Mouse (Mus musculus) MEL (cell line): ENCODE measurements around the gene Ifitm3. TPM values are rescaled to one million over a fixed set of nuclear protein-coding genes. Genes with fewer than 3 reads are reported as not detected.

ENCODE experiments used
- DNase-seq: peaks from one replicate; pipeline ENCODE4 v3.0.0; 2011; ENCODE audit warnings: low read depth, low spot score
- H3K27ac ChIP-seq: 2 replicates; pipeline ENCODE4 v1.5.1; 2012; ENCODE audit warnings: low read depth, mild to moderate bottlenecking, control low read depth, low read length, moderate library complexity; ENCODE audit not compliant: control insufficient read depth
- H3K27me3 ChIP-seq, 2 experiments: fragments of 150-350 bp in 1 of 2; sonication (generic) in 1 of 2; 2 replicates each; pipeline ENCODE4 v1.6.1; 2012; ENCODE audit warnings: low read length in 2 of 2, mild to moderate bottlenecking in 2 of 2, improper control_type of control experiment in 1 of 2, moderate library complexity in 1 of 2; ENCODE audit not compliant: insufficient read depth in 2 of 2, control insufficient read depth in 1 of 2
- H3K36me3 ChIP-seq, 2 experiments: 2 replicates each; pipeline ENCODE4 v1.6.1; 2012 to 2014; ENCODE audit warnings: low read length in 2 of 2, improper control_type of control experiment in 1 of 2, inconsistent platforms in 1 of 2, mild to moderate bottlenecking in 1 of 2; ENCODE audit not compliant: insufficient read depth in 2 of 2, control insufficient read depth in 1 of 2
- H3K4me1 ChIP-seq, 2 experiments: fragments of 150-350 bp in 1 of 2; sonication (generic) in 1 of 2; 2 replicates each; pipeline ENCODE4 v1.6.1; 2012; ENCODE audit warnings: low read length in 2 of 2, improper control_type of control experiment in 1 of 2, mild to moderate bottlenecking in 1 of 2; ENCODE audit not compliant: insufficient read depth in 2 of 2, control insufficient read depth in 1 of 2
- H3K4me3 ChIP-seq, 2 experiments: fragments of 150-350 bp in 1 of 2; sonication (generic) in 1 of 2; 2 replicates each; pipeline ENCODE4 v1.5.1; 2012; ENCODE audit warnings: low read depth in 2 of 2, low read length in 2 of 2, mild to moderate bottlenecking in 2 of 2, moderate library complexity in 2 of 2, control low read depth in 1 of 2, improper control_type of control experiment in 1 of 2; ENCODE audit not compliant: control insufficient read depth in 1 of 2, insufficient read depth in 1 of 2
- H3K79me2 ChIP-seq: 2 replicates; pipeline ENCODE4 v1.6.1; 2012; ENCODE audit warnings: mild to moderate bottlenecking, low read length, moderate library complexity; ENCODE audit not compliant: control insufficient read depth, poor library complexity, insufficient read depth
- H3K9ac ChIP-seq: 2 replicates; pipeline ENCODE4 v1.6.1; 2012; ENCODE audit warnings: low read depth, mild to moderate bottlenecking, control low read depth, low read length, moderate library complexity; ENCODE audit not compliant: control insufficient read depth, poor library complexity, severe bottlenecking
- H3K9me3 ChIP-seq: fragments of 150-350 bp; sonication (generic); replicated peaks from 2 replicates; pipeline ENCODE4 v1.6.1; 2012; ENCODE audit warnings: mild to moderate bottlenecking, low read length, improper control_type of control experiment, moderate library complexity; ENCODE audit not compliant: insufficient read depth
- BHLHE40 ChIP-seq: IDR thresholded peaks from 2 replicates; pipeline ENCODE4 v1.6.1; 2012; ENCODE audit warnings: low read depth, mild to moderate bottlenecking, inconsistent platforms, low read length, improper control_type of control experiment, borderline replicate concordance
- CHD1 ChIP-seq: IDR thresholded peaks from 2 replicates; pipeline ENCODE4 v1.6.1; 2012; ENCODE audit warnings: low read depth, mild to moderate bottlenecking, inconsistent platforms, low read length, improper control_type of control experiment
- CHD2 ChIP-seq: IDR thresholded peaks from 2 replicates; pipeline ENCODE4 v1.6.1; 2011; ENCODE audit warnings: low read length, improper control_type of control experiment
- E2F4 ChIP-seq: IDR thresholded peaks from 2 replicates; pipeline ENCODE4 v1.6.1; 2011; ENCODE audit warnings: low read depth, low read length, improper control_type of control experiment, borderline replicate concordance
- EP300 ChIP-seq, 2 experiments: IDR thresholded peaks; 2 replicates each; pipeline ENCODE4 v1.6.1; 2011; ENCODE audit warnings: improper control_type of control experiment in 2 of 2, low read length in 2 of 2, low read depth in 1 of 2, mild to moderate bottlenecking in 1 of 2
- ETS1 ChIP-seq: IDR thresholded peaks from 2 replicates; pipeline ENCODE4 v1.6.1; 2012; ENCODE audit warnings: low read depth, mild to moderate bottlenecking, inconsistent platforms, low read length, improper control_type of control experiment, moderate library complexity
- GATA1 ChIP-seq: IDR thresholded peaks from 2 replicates; pipeline ENCODE4 v1.6.1; 2011; ENCODE audit warnings: low read depth, low read length, improper control_type of control experiment
- HCFC1 ChIP-seq: IDR thresholded peaks from 2 replicates; pipeline ENCODE4 v1.6.1; 2012; ENCODE audit warnings: low read depth, mild to moderate bottlenecking, inconsistent platforms, low read length, improper control_type of control experiment, moderate library complexity
- JUND ChIP-seq: IDR thresholded peaks from 2 replicates; pipeline ENCODE4 v1.6.1; 2011; ENCODE audit warnings: low read depth, mild to moderate bottlenecking, improper control_type of control experiment, low read length
- KAT2A ChIP-seq: conservative IDR thresholded peaks from 2 replicates; pipeline ENCODE4 v1.6.1; 2012; ENCODE audit warnings: low read depth, low read length, improper control_type of control experiment, inconsistent platforms
- MAFK ChIP-seq: IDR thresholded peaks from 2 replicates; pipeline ENCODE4 v1.6.1; 2011; ENCODE audit warnings: low read depth, mild to moderate bottlenecking, low read length, improper control_type of control experiment, borderline replicate concordance
- MAZ ChIP-seq: IDR thresholded peaks from 2 replicates; pipeline ENCODE4 v1.6.1; 2012; ENCODE audit warnings: low read depth, mild to moderate bottlenecking, inconsistent platforms, low read length, improper control_type of control experiment
- MYC ChIP-seq: IDR thresholded peaks from 2 replicates; pipeline ENCODE4 v1.6.1; 2011; ENCODE audit warnings: low read depth, mild to moderate bottlenecking, low read length, improper control_type of control experiment, moderate library complexity
- NRF1 ChIP-seq: IDR thresholded peaks from 2 replicates; pipeline ENCODE4 v1.6.1; 2014; ENCODE audit warnings: low read depth, mild to moderate bottlenecking, inconsistent platforms, low read length, improper control_type of control experiment, moderate library complexity; ENCODE audit not compliant: poor library complexity, insufficient read depth, severe bottlenecking
- POLR2A ChIP-seq, 2 experiments: IDR thresholded peaks; 2 replicates each; pipeline ENCODE4 v1.6.1; 2011 to 2012; ENCODE audit warnings: low read length in 2 of 2, mild to moderate bottlenecking in 2 of 2, control low read depth in 1 of 2, improper control_type of control experiment in 1 of 2, low read depth in 1 of 2, moderate library complexity in 1 of 2; ENCODE audit not compliant: control insufficient read depth in 1 of 2, insufficient read depth in 1 of 2, poor library complexity in 1 of 2
- POLR2AphosphoS2 ChIP-seq: IDR thresholded peaks from 2 replicates; pipeline ENCODE4 v1.6.1; 2011; ENCODE audit warnings: low read length, improper control_type of control experiment
- POLR2AphosphoS5 ChIP-seq: IDR thresholded peaks from 2 replicates; pipeline ENCODE4 v1.6.1; 2012; ENCODE audit warnings: low read depth, borderline replicate concordance, mild to moderate bottlenecking, inconsistent platforms, low read length, moderate library complexity, mixed read lengths
- RAD21 ChIP-seq: IDR thresholded peaks from 2 replicates; pipeline ENCODE4 v1.6.1; 2011; ENCODE audit warnings: mild to moderate bottlenecking, low read depth, low read length, improper control_type of control experiment
- SIN3A ChIP-seq: IDR thresholded peaks from 2 replicates; pipeline ENCODE4 v1.6.1; 2012; ENCODE audit warnings: low read length, improper control_type of control experiment, inconsistent platforms
- SMC3 ChIP-seq: IDR thresholded peaks from 2 replicates; pipeline ENCODE4 v1.6.1; 2011; ENCODE audit warnings: low read depth, low read length, improper control_type of control experiment
- TBP ChIP-seq: IDR thresholded peaks from 2 replicates; pipeline ENCODE4 v1.8.0; 2011; ENCODE audit warnings: low read depth, low read length, improper control_type of control experiment
- TCF12 ChIP-seq: IDR thresholded peaks from 2 replicates; pipeline ENCODE4 v1.6.1; 2014; ENCODE audit warnings: low read depth, mild to moderate bottlenecking, inconsistent platforms, low read length, improper control_type of control experiment, moderate library complexity
- UBTF ChIP-seq: IDR thresholded peaks from 2 replicates; pipeline ENCODE4 v1.6.1; 2012; ENCODE audit warnings: low read depth, mild to moderate bottlenecking, inconsistent platforms, low read length, improper control_type of control experiment, moderate library complexity, borderline replicate concordance; ENCODE audit not compliant: insufficient read depth
- ZKSCAN1 ChIP-seq: IDR thresholded peaks from 2 replicates; pipeline ENCODE4 v1.6.1; 2012; ENCODE audit warnings: low read depth, mild to moderate bottlenecking, inconsistent platforms, low read length, improper control_type of control experiment, moderate library complexity
- ZMIZ1 ChIP-seq: IDR thresholded peaks from 2 replicates; pipeline ENCODE4 v1.6.1; 2012; ENCODE audit warnings: low read depth, mild to moderate bottlenecking, inconsistent platforms, low read length, improper control_type of control experiment, moderate library complexity
- ZNF384 ChIP-seq: IDR thresholded peaks from 2 replicates; pipeline ENCODE4 v1.6.1; 2012; ENCODE audit warnings: low read depth, mild to moderate bottlenecking, inconsistent platforms, low read length, improper control_type of control experiment
- polyA plus RNA-seq, 2 experiments: library from polyadenylated mRNA; stranded (reverse) in 1 of 2; unstranded in 1 of 2; fragments of >175 nt in 1 of 2; fragments of >200 nt in 1 of 2; gene quantifications; 2 replicates each; pipeline versions ENCODE4 v1.2.1 to v1.2.4; 2012; ENCODE audit warnings: low replicate concordance in 2 of 2, low read depth in 1 of 2; ENCODE audit not compliant: insufficient read length in 2 of 2, insufficient read depth in 1 of 2, missing spikeins in 1 of 2
- total RNA-seq: library from RNA; depleted of rRNA; stranded (reverse); fragments of 300-350 nt; gene quantifications from 2 replicates; pipeline ENCODE4 v1.2.3, GENCODE M21; 2012

Ifitm3 gene
- total and polyA plus RNA-seq, 3 experiments = 6.4 to 12.8 TPM; not detected in 1

- Histone ChIP-seq H3K4me3 (no peak overlapping the region), H3K27ac (no peak overlapping the region), H3K4me1 (peaks cover 8 to 19% of the 10 kb centered on the region in 2 experiments), H3K36me3 (peaks cover 0 to 15% of the 10 kb centered on the region in 2 experiments; a peak in 2 of 4 replicates), H3K79me2 (no peaks in the 10 kb centered on the region), H3K9ac (no peak overlapping the region), H3K9me3 (no peaks in the 10 kb centered on the region), H3K27me3 (0 out of 4 replicates have a peak, but pooled peaks cover 0 to 1% of the 10 kb centered on the region in 2 experiments)
- TF ChIP-seq BHLHE40 (no peak), HCFC1 (no peak), E2F4 (no peak), ZNF384 (no peak), POLR2AphosphoS5 (no peak), MAFK (no peak), POLR2AphosphoS2 (no peak), RAD21 (no peak)
- DNase-seq = peak; percentile 20
Observed at GRCm38 (mm10) chr7:141039386-141040107, 29.0 kb upstream of the Ifitm3 start.

GRCm38 (mm10) chr7:141038090-141039032 lies 27.8 kb upstream of the Ifitm3 start:
- peak overlapping the region; percentile 54 for H3K9ac ChIP-seq
- DNase-seq = peak; percentile 60
- no peak for TF ChIP-seq ZMIZ1
- TF ChIP-seq TCF12 = peak; percentile 42
- no peak for TF ChIP-seq MAZ
- no peak for TF ChIP-seq E2F4
- TF ChIP-seq BHLHE40 = peak; percentile 13; the same call in 1 of the 2 replicates
- no peak for TF ChIP-seq POLR2AphosphoS5
- TF ChIP-seq HCFC1 = no peak
- TF ChIP-seq ZKSCAN1 = no peak
- TF ChIP-seq ETS1 = peak; percentile 44; the same call in 1 of the 2 replicates
- TF ChIP-seq KAT2A = no peak
- TF ChIP-seq GATA1 = 0 out of 2 replicates have a peak, but pooled peaks have one; percentile 29
- TF ChIP-seq POLR2A (IDR thresholded peaks at IDR 0.05; ENCODE audit: control insufficient read depth in 1 of 2, insufficient read depth in 1 of 2, low read depth in 1 of 2, low read length in 2 of 2, poor library complexity in 1 of 2) = no peak
- no peak for TF ChIP-seq ZNF384
- no peak for TF ChIP-seq CHD2
- TF ChIP-seq UBTF = no peak
- TF ChIP-seq NRF1 = no peak
- TF ChIP-seq SMC3 = no peak
- TF ChIP-seq MYC = peak; percentile 98
- no peak for TF ChIP-seq POLR2AphosphoS2
- TF ChIP-seq JUND = no peak
- no peak; the same call in none of the 2 replicates for TF ChIP-seq SIN3A
- peak; percentile 32 to 46; a peak in 1 of 4 replicates for TF ChIP-seq EP300 (IDR thresholded peaks at IDR 0.05; ENCODE audit: low read depth in 1 of 2, low read length in 2 of 2)
- no peak for TF ChIP-seq CHD1
- TF ChIP-seq TBP = 0 out of 2 replicates have a peak, but pooled peaks have one; percentile 17
- TF ChIP-seq RAD21 = no peak

More at GRCm38 (mm10) chr7:141038090-141039032, 27.8 kb upstream of the Ifitm3 start:
- Histone ChIP-seq H3K4me1 (peaks cover 8 to 19% of the 10 kb centered on the region in 2 experiments), H3K79me2 (no peaks in the 10 kb centered on the region), H3K36me3 (peaks cover 0 to 15% of the 10 kb centered on the region in 2 experiments; a peak in 2 of 4 replicates), H3K27ac (no peak overlapping the region), H3K4me3 (peak overlapping the region; percentile 31 to 39; a peak in 3 of 4 replicates), H3K9me3 (no peaks in the 10 kb centered on the region), H3K27me3 (peaks cover 2 to 3% of the 10 kb centered on the region in 2 experiments; a peak in 2 of 4 replicates)
